Mouse (Mus musculus) liver, embryonic 14.5 days (tissue): Measurements from ENCODE around the gene Ubap2. TPM values are rescaled to one million over a fixed set of nuclear protein-coding genes. Genes with fewer than 3 reads are reported as not detected.

Source experiments
- ATAC-seq: fragments of 200-750 bp; cut with Nextera tagmentation; 2 replicates; pipeline ENCODE4 v1.8.0; 2017; ENCODE audit warnings: moderate number of reproducible peaks, mild to moderate bottlenecking, moderate library complexity; ENCODE audit not compliant: insufficient read depth
- DNase-seq, 3 experiments: peaks; one replicate each; pipeline ENCODE4 v3.0.0-alpha.2; 2012 to 2013; ENCODE audit warnings: low read depth in 3 of 3, low spot score in 3 of 3
- H3K27ac ChIP-seq: fragments of 300-500 bp; sonication (generic); 2 replicates; pipeline ENCODE4 v1.5.1; 2014; ENCODE audit warnings: moderate library complexity, mild to moderate bottlenecking, control low read depth, inconsistent platforms
- H3K27me3 ChIP-seq: fragments of 300-500 bp; sonication (generic); 2 replicates; pipeline ENCODE4 v1.6.1; 2014; ENCODE audit warnings: mild to moderate bottlenecking, low read length, moderate library complexity; ENCODE audit not compliant: control insufficient read depth, insufficient read depth
- H3K36me3 ChIP-seq: fragments of 300-500 bp; sonication (generic); replicated peaks from 2 replicates; pipeline ENCODE4 v1.6.1; 2014; ENCODE audit warnings: low read depth; ENCODE audit not compliant: control insufficient read depth, insufficient read depth
- H3K4me1 ChIP-seq, 2 experiments: fragments of 200-500 bp in 1 of 2; fragments of 300-500 bp in 1 of 2; sonication (generic) in 1 of 2; replicated peaks; 2 replicates each; pipeline ENCODE4 v1.6.1; 2012 to 2014; ENCODE audit warnings: antibody characterized with exemption in 1 of 2, inconsistent platforms in 1 of 2, low read length in 1 of 2; ENCODE audit not compliant: control insufficient read depth in 2 of 2, insufficient read depth in 2 of 2
- H3K4me2 ChIP-seq: fragments of 300-500 bp; sonication (generic); 2 replicates; pipeline ENCODE4 v1.6.1; 2014; ENCODE audit warnings: low read depth, mild to moderate bottlenecking, control low read depth, moderate library complexity
- H3K4me3 ChIP-seq, 2 experiments: fragments of 200-500 bp in 1 of 2; fragments of 300-500 bp in 1 of 2; sonication (generic) in 1 of 2; 2 replicates each; pipeline ENCODE4 v1.5.1; 2012 to 2014; ENCODE audit warnings: low read depth in 2 of 2, low read length in 2 of 2, mild to moderate bottlenecking in 2 of 2, control low read depth in 1 of 2, inconsistent platforms in 1 of 2, moderate library complexity in 1 of 2; ENCODE audit not compliant: insufficient read depth in 1 of 2
- H3K9ac ChIP-seq: fragments of 300-500 bp; sonication (generic); replicated peaks from 2 replicates; pipeline ENCODE4 v1.6.1; 2014; ENCODE audit warnings: mild to moderate bottlenecking, control low read depth, moderate library complexity
- H3K9me3 ChIP-seq: fragments of 300-500 bp; sonication (generic); 2 replicates; pipeline ENCODE4 v1.6.1; 2016; ENCODE audit warnings: low read length, mixed read lengths; ENCODE audit not compliant: control insufficient read depth
- CTCF ChIP-seq: IDR thresholded peaks from 2 replicates; pipeline ENCODE4 v1.5.1; 2016; ENCODE audit warnings: antibody characterized with exemption, low read depth, control low read depth
- EP300 ChIP-seq: IDR thresholded peaks from 2 replicates; pipeline ENCODE4 v1.6.1; 2016; ENCODE audit warnings: antibody characterized with exemption, low read depth
- WGBS: fragments of 180-500 bp; shearing (Covaris S2); extraction: QIAGEN DNeasy Blood & Tissue Kit; methylation state at CpG from one replicate; pipeline ENCODE4 v1.1.7; 2014; ENCODE audit not compliant: insufficient replicate concordance; 5-methylcytosine and 5-hydroxymethylcytosine counted together
- polyA plus RNA-seq, 2 experiments: library from polyadenylated mRNA; depleted of rRNA in 1 of 2; stranded (reverse) in 1 of 2; unstranded in 1 of 2; fragments of >200 nt; fragmentation: Nextera tagmentation in 1 of 2; extraction: Ambion mirVana in 1 of 2; gene quantifications; 2 replicates each; pipeline versions ENCODE4 v1.2.1 to v1.2.3; 2012 to 2014

Ubap2 gene
- polyA plus RNA-seq, 2 experiments, result 17.2 to 17.7 TPM

DNA sequence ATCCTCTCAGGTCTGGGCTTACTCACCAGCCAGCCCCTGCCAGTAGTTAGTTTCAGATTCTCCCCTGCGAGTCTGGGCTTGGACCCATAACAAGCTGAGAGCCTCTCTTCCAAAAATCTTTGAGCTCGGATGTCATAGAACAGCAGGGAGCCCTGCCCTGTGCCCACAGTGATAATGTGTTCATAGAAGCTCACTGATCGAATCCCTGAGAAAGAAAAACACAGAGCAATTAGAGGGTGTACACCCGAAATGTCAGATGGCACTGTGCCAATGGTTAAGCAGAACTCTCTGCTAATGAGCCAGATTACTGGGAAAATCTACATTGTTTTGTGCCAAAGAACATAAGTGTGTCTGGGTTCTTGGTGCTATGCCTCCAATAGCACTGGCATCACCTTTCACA is 19.0 kb upstream of the Ubap2 start:
- TF ChIP-seq CTCF (no peak), EP300 (no peak)
- DNase-seq, result no peak
- peaks cover 83% of the 10 kb centered on the region for H3K36me3 ChIP-seq
- H3K4me3 ChIP-seq, result no peak overlapping the region
- H3K4me2 ChIP-seq, result no peak overlapping the region
- H3K27me3 ChIP-seq, result no peaks in the 10 kb centered on the region
- H3K27ac ChIP-seq, result no peak overlapping the region
- no peak for ATAC-seq
- no peak overlapping the region for H3K9ac ChIP-seq
- WGBS, result 88% methylated on average over 4 of the region's 4 CpGs
- H3K9me3 ChIP-seq, result no peaks in the 10 kb centered on the region
- no peaks in the 10 kb centered on the region for H3K4me1 ChIP-seq

DNA sequence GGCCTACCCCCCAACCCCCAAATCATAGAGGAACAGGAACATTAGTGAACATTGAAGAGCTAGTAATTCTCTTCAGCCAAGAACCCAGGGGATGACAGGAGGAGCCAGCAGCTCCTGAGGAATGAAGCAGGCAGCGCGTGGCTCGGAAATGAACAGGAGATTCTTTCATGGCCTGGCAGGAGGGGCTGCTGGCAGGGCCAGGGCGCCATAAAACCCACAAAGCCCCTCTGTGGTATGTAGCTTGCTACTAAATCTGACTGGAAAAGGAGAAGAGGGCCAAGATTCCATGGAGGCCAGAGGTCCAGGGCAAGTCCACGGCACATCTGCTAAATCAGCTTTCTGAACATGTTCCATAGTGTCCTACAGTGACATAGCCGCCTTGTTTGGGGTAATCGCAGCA is 14.9 kb upstream of the Ubap2 start:
- Histone ChIP-seq H3K9ac (no peak overlapping the region), H3K27me3 (no peaks in the 10 kb centered on the region), H3K4me2 (no peak overlapping the region), H3K4me1 (no peaks in the 10 kb centered on the region), H3K36me3 (peaks cover 44% of the 10 kb centered on the region), H3K9me3 (no peaks in the 10 kb centered on the region), H3K4me3 (no peak overlapping the region), H3K27ac (no peak overlapping the region)
- WGBS, result 91% methylated on average over 7 of the region's 7 CpGs
- ATAC-seq (no peak), DNase-seq (no peak)
- TF ChIP-seq CTCF (no peak), EP300 (no peak)

DNA sequence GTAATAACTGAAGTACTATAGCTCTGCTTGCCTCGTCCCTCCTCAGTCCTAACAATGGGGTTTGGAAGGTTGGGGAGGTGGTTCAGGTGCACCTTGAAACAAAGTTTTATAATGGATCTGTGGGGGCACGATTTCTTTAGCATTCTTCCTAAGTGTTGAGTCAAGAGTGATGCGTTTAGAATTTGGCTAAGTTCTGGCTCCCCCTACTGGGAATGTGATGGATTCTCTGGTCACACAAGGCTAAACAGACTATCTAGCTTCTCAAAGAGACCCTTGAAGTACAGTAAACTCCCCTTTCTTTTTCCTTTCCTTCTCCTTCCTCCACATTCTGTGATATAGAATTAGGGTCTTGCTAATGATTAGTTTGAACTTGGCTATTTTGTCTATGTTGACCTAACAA is 11.5 kb upstream of the Ubap2 start:
- 13% methylated on average over 3 of the region's 3 CpGs for WGBS
- no peak overlapping the region for H3K4me2 ChIP-seq
- peaks cover 10% of the 10 kb centered on the region for H3K36me3 ChIP-seq
- no peaks in the 10 kb centered on the region for H3K27me3 ChIP-seq
- no peak overlapping the region for H3K9ac ChIP-seq
- H3K4me3 ChIP-seq, result no peak overlapping the region
- H3K27ac ChIP-seq, result no peak overlapping the region
- peak; percentile 68 for TF ChIP-seq CTCF
- no peak for TF ChIP-seq EP300
- H3K4me1 ChIP-seq, result no peaks in the 10 kb centered on the region
- DNase-seq, result peak in 1 of 3 experiments; percentile 28
- H3K9me3 ChIP-seq, result no peaks in the 10 kb centered on the region
- ATAC-seq, result no peak

DNA sequence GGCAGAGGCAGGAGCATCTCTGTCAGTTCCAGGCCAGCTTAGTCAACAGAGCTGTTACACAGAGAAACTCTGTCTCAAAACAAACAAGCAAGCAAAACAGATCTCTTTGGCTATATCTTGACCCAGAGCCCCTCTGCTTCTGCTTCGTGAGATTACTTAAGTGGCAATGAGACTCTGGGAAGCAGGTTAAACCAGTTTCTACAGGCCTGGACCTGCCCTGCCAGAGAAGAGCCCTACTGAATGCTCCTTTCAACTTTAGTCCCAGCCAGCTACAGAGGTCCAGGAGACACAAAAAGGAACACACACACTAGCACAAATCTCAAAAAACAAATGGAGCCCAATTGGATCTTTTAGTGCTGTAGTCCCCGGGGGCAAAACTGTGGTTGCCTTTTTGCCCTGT is 9.1 kb upstream of the Ubap2 start:
- 63% methylated on average over 2 of the region's 2 CpGs for WGBS
- Histone ChIP-seq H3K4me3 (no peak overlapping the region), H3K9ac (no peak overlapping the region), H3K27me3 (no peaks in the 10 kb centered on the region), H3K4me1 (no peaks in the 10 kb centered on the region), H3K27ac (no peak overlapping the region), H3K36me3 (no peaks in the 10 kb centered on the region), H3K9me3 (no peaks in the 10 kb centered on the region), H3K4me2 (no peak overlapping the region)
- ATAC-seq (no peak), DNase-seq (no peak)
- TF ChIP-seq CTCF (no peak), EP300 (no peak)

DNA sequence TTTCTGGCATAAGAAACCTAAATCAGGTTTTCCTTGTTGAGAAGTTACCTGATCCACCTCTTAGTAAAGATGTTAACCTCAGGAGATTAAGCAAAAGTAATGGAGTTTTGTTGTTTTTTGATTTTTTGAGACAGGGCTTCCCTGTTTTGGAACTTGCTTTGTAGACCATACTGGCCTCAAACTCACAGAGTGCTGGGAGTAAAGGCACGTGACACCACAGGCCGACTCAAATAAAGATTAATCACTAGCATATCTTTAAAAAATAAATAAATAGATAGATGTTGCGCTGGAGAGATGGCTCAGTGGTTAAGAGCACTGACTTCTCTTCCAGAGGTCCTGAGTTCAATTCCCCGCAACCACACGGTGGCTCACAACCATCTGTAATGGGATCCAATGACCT is 983 bp upstream of the Ubap2 start:
- Histone ChIP-seq H3K27ac (peak overlapping the region; percentile 81), H3K36me3 (peaks cover 4% of the 10 kb centered on the region; the same call in 1 of the 2 replicates), H3K9me3 (no peaks in the 10 kb centered on the region), H3K4me1 (peaks cover 25% of the 10 kb centered on the region in 2 experiments), H3K9ac (peak overlapping the region; percentile 98), H3K27me3 (no peaks in the 10 kb centered on the region), H3K4me3 (peak overlapping the region in 1 of 2 experiments; percentile 88; a peak in 2 of 4 replicates), H3K4me2 (peak overlapping the region; percentile 85)
- DNase-seq (peak in 1 of 3 experiments; percentile 13), ATAC-seq (no peak)
- WGBS, result 73% methylated on average over 5 of the region's 5 CpGs
- TF ChIP-seq EP300, result no peak
- TF ChIP-seq CTCF, result no peak
